Mouse (Mus musculus) R1 (cell line): ENCODE data around the gene Gm10840.
"Not testable (repeated sequence)": the region's sequence is repeated elsewhere in the genome, so short reads cannot be mapped to it uniquely, and the experiment has no call there.

Experiments
- DNase-seq: peaks from one replicate; pipeline ENCODE4 v3.0.0-alpha.2; 2018; ENCODE audit warnings: low read depth, low spot score

Gene Gm10840

GRCm38 (mm10) chr11:106160841-106161721 lies at the start of gene Gm10840, which contains the start of gene Limd2:
Gene Gm10840 (plus strand): TSS chr11:106160850.
Gene Limd2 (minus strand): TSS chr11:106160860.
- peak; percentile 63 for DNase-seq

- DNase-seq: no peak
Measured at GRCm38 (mm10) chr11:106111688-106112087, 49.0 kb upstream of the Gm10840 start.

- no peak for DNase-seq
Measured at GRCm38 (mm10) chr11:106122221-106122620, 38.4 kb upstream of the Gm10840 start.

GRCm38 (mm10) chr11:106122736-106123135 lies 37.9 kb upstream of the Gm10840 start:
- DNase-seq: no peak

- no peak for DNase-seq
Measured at GRCm38 (mm10) chr11:106124784-106125183, 35.9 kb upstream of the Gm10840 start.

GRCm38 (mm10) chr11:106125827-106126226 lies 34.8 kb upstream of the Gm10840 start:
- DNase-seq: no peak

GRCm38 (mm10) chr11:106126727-106127373 lies 33.8 kb upstream of the Gm10840 start:
- not testable (repeated sequence) for DNase-seq

- no peak for DNase-seq
Measured at GRCm38 (mm10) chr11:106129477-106129876, 31.2 kb upstream of the Gm10840 start.

- DNase-seq: no peak
Measured at GRCm38 (mm10) chr11:106132516-106132915, 28.1 kb upstream of the Gm10840 start.

- peak; percentile 59 for DNase-seq
Measured at GRCm38 (mm10) chr11:106134580-106135528, 25.8 kb upstream of the Gm10840 start.

GRCm38 (mm10) chr11:106151219-106151618 lies 9.4 kb upstream of the Gm10840 start:
- no peak for DNase-seq

- DNase-seq: no peak
Measured at GRCm38 (mm10) chr11:106152132-106152531, 8.5 kb upstream of the Gm10840 start.

- no peak for DNase-seq
Measured at GRCm38 (mm10) chr11:106154091-106154490, 6.6 kb upstream of the Gm10840 start.

GRCm38 (mm10) chr11:106154770-106155169 lies 5.9 kb upstream of the Gm10840 start:
- DNase-seq: no peak

GRCm38 (mm10) chr11:106155761-106156160 lies 4.9 kb upstream of the Gm10840 start:
- DNase-seq: no peak

- DNase-seq: no peak
Measured at GRCm38 (mm10) chr11:106156257-106156656, 4.4 kb upstream of the Gm10840 start.

GRCm38 (mm10) chr11:106157154-106157553 lies 3.5 kb upstream of the Gm10840 start:
- no peak for DNase-seq

- no peak for DNase-seq
Measured at GRCm38 (mm10) chr11:106158081-106158929, 2.3 kb upstream of the Gm10840 start.

- peak; percentile 14 for DNase-seq
Measured at GRCm38 (mm10) chr11:106158930-106159215, 1.8 kb upstream of the Gm10840 start.

- peak; percentile 29 for DNase-seq
Measured at GRCm38 (mm10) chr11:106159216-106159920, 1.3 kb upstream of the Gm10840 start.
